Mouse (Mus musculus) hindbrain, postnatal 0 days (tissue): Measurements from ENCODE around the gene Samd5. TPM values are rescaled to one million over a fixed set of nuclear protein-coding genes. Genes with fewer than 3 reads are reported as not detected.

Experiments
- ATAC-seq: fragments of 200-750 bp; cut with Nextera tagmentation; 2 replicates; pipeline ENCODE4 v1.8.0; 2017; ENCODE audit warnings: mild to moderate bottlenecking, moderate TSS enrichment, moderate library complexity
- DNase-seq: peaks from one replicate; pipeline ENCODE4 v3.0.0-alpha.2; 2015; ENCODE audit warnings: low spot score
- H3K27ac ChIP-seq: fragments of 300-500 bp; sonication (generic); 2 replicates; pipeline ENCODE4 v1.5.1; 2014; ENCODE audit warnings: mild to moderate bottlenecking
- H3K27me3 ChIP-seq: fragments of 300-500 bp; sonication (generic); 2 replicates; pipeline ENCODE4 v1.6.1; 2014; ENCODE audit warnings: low read length, mixed read lengths; ENCODE audit not compliant: insufficient read depth
- H3K36me3 ChIP-seq: fragments of 300-500 bp; sonication (generic); 2 replicates; pipeline ENCODE4 v1.6.1; 2014; ENCODE audit warnings: low read length, mixed read lengths; ENCODE audit not compliant: insufficient read depth
- H3K4me1 ChIP-seq: fragments of 300-500 bp; sonication (generic); 2 replicates; pipeline ENCODE4 v1.6.1; 2014; ENCODE audit warnings: antibody characterized with exemption, low read length, mixed read lengths; ENCODE audit not compliant: insufficient read depth
- H3K4me2 ChIP-seq: fragments of 300-500 bp; sonication (generic); 2 replicates; pipeline ENCODE4 v1.6.1; 2014; ENCODE audit warnings: low read depth, mild to moderate bottlenecking, low read length, moderate library complexity, mixed read lengths
- H3K4me3 ChIP-seq: fragments of 300-500 bp; sonication (generic); 2 replicates; pipeline ENCODE4 v1.5.1; 2014; ENCODE audit warnings: low read length
- H3K9ac ChIP-seq: fragments of 300-500 bp; sonication (generic); replicated peaks from 2 replicates; pipeline ENCODE4 v1.6.1; 2014; ENCODE audit warnings: mild to moderate bottlenecking, low read length, moderate library complexity, mixed read lengths
- H3K9me3 ChIP-seq: fragments of 300-500 bp; sonication (generic); 2 replicates; pipeline ENCODE4 v1.6.1; 2016; ENCODE audit warnings: low read length, mixed read lengths
- CTCF ChIP-seq: IDR thresholded peaks from 2 replicates; pipeline ENCODE4 v1.5.1; 2016; ENCODE audit warnings: antibody characterized with exemption, control low read depth, low read depth
- WGBS: fragments of 180-500 bp; shearing (Covaris S2); extraction: QIAGEN DNeasy Blood & Tissue Kit; methylation state at CpG from one replicate; pipeline ENCODE4 v1.1.7; 2014; 5-methylcytosine and 5-hydroxymethylcytosine counted together
- polyA plus RNA-seq: library from polyadenylated mRNA; unstranded; fragments of >200 nt; fragmentation: Nextera tagmentation; extraction: Ambion mirVana; gene quantifications from 2 replicates; pipeline ENCODE4 v1.2.1, GENCODE M21; 2015
- total RNA-seq: library from RNA; depleted of rRNA; stranded (reverse); fragments of >200 nt; gene quantifications from 2 replicates; pipeline ENCODE4 v1.2.3, GENCODE M21; 2014

Gene Samd5
- total and polyA plus RNA-seq, 2 experiments from 2014 or later = 3.2 to 7.9 TPM

DNA sequence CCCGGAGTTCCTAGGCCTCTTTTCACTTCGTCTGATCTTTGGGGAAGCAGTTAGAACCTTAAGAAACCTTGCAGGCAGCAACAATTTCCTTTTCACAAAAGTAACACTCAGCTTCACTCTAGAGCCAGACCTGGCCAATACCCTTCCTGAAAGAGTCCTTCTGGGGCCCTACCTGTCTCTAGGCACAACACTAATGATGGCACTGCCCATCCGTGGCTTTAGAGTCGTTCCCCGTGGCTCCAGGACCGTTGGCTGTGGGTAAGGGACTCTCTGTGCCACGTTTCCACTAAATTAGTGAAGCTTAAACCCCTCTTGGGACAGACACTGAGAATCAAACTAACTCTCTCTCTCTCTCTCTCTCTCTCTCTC, 1.4 kb upstream of the Samd5 start:
- H3K9me3 ChIP-seq = no peaks in the 10 kb centered on the region
- H3K9ac ChIP-seq = no peak overlapping the region
- no peak for DNase-seq
- ATAC-seq = no peak
- H3K27ac ChIP-seq = no peak overlapping the region
- no peak for TF ChIP-seq CTCF
- peaks cover 5% of the 10 kb centered on the region for H3K4me1 ChIP-seq
- H3K27me3 ChIP-seq = no peaks in the 10 kb centered on the region
- H3K4me2 ChIP-seq = peak overlapping the region; percentile 97
- no peaks in the 10 kb centered on the region for H3K36me3 ChIP-seq
- H3K4me3 ChIP-seq = 0 out of 2 replicates have a peak overlapping the region, but pooled peaks have one; percentile 73
- 8% methylated on average over 7 of the region's 7 CpGs for WGBS

DNA sequence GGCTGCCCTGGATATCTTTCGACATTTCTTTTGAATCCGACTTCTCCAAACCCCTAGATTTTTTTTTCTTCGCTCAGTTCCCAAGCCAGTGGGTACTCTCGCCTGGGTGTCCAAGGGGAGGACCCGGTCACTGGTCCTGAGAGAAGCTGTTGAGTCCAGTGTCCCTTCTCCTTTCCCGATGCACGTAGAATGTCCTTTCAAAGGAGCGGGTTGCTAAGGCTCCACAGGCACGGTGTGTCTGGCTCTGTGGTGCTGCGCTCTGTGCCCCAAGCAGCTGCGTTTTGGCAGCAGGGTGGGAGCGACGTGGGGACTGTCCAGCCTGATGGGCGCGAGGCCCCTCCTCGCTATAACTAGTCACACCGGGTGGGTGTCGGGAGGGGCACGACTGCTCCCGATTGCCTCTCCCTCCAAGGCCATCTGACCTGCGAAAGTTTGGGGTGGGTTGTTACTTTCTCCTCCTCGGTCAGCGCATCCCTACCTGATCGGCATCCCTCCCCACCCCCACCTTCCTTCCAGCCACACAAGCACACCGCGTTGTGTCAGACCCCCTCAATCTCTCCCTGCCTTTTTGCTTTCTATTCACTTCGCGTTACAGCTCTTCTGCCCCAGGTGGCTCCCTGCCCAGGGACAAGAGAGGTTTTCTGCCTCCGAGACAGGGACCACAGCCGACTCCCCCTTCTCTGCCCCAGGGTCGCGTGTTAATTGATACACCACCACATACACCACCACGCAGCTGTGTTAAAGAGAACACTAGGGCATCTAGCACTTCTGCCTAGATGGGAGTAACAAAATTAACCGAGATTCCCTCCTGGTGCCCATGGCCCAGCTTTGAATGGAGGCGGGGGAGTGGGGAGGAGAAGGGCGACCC, 776 bp upstream of the Samd5 start:
- Histone ChIP-seq H3K27ac (peak overlapping the region; percentile 51; the same call in 1 of the 2 replicates), H3K4me3 (peak overlapping the region; percentile 73), H3K9ac (peak overlapping the region; percentile 51), H3K27me3 (no peaks in the 10 kb centered on the region), H3K36me3 (no peaks in the 10 kb centered on the region), H3K4me2 (peak overlapping the region; percentile 97), H3K4me1 (peaks cover 5% of the 10 kb centered on the region), H3K9me3 (no peaks in the 10 kb centered on the region)
- DNase-seq (peak; percentile 48), ATAC-seq (peak; percentile 46)
- WGBS = 4% methylated on average over 36 of the region's 36 CpGs
- no peak for TF ChIP-seq CTCF

DNA sequence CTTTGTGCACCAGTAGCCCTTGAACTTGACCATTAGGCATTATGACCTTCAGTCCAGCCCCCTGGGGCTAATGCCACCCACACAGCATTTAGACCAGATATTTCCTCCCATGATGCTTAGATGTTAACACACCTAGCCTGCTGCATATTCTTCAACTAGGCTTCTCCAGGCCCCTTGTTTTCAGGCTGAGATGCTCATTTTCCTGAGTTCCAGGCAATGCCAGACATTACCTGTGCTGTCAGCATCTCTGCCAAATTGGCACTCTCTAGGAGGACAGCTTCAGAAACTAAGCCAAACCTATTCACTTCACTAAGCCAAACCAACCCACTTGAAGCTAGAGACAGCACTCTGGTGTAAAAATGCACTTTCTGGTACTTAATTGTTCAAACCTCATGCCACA, 1.7 kb downstream of the Samd5 start:
- Histone ChIP-seq H3K9me3 (no peaks in the 10 kb centered on the region), H3K27ac (no peak overlapping the region), H3K36me3 (no peaks in the 10 kb centered on the region), H3K27me3 (no peaks in the 10 kb centered on the region), H3K4me1 (peaks cover 5% of the 10 kb centered on the region), H3K4me2 (peak overlapping the region; percentile 97), H3K9ac (no peak overlapping the region), H3K4me3 (peak overlapping the region; percentile 73)
- ATAC-seq = no peak
- no peak for TF ChIP-seq CTCF
- no peak for DNase-seq

DNA sequence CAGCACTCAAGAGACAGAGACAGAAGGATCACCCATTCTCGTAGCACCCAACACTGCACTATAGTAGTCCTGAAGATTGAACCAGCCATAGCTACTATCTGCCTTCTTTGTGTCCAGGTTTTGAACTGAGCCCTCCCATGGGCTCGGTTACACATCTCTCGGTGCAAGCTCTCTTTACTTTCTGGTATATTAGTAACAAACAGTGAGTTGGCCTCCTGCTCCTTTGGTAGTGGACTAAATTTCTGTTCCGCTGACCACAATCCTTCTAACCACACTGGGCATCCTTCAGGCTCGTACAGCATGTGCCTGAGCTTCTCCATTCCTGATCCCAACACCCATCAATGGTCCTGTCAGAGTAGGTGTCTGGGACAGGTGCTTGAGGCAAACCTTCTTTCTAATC, 2.3 kb downstream of the Samd5 start:
- H3K9ac ChIP-seq = no peak overlapping the region
- H3K27ac ChIP-seq = no peak overlapping the region
- ATAC-seq (no peak), DNase-seq (no peak)
- H3K9me3 ChIP-seq = no peaks in the 10 kb centered on the region
- 89% methylated on average over 5 of the region's 5 CpGs for WGBS
- no peak for TF ChIP-seq CTCF
- H3K27me3 ChIP-seq = no peaks in the 10 kb centered on the region
- H3K4me2 ChIP-seq = peak overlapping the region; percentile 97
- H3K4me3 ChIP-seq = peak overlapping the region; percentile 11; the same call in 1 of the 2 replicates
- peaks cover 5% of the 10 kb centered on the region for H3K4me1 ChIP-seq
- no peaks in the 10 kb centered on the region for H3K36me3 ChIP-seq

DNA sequence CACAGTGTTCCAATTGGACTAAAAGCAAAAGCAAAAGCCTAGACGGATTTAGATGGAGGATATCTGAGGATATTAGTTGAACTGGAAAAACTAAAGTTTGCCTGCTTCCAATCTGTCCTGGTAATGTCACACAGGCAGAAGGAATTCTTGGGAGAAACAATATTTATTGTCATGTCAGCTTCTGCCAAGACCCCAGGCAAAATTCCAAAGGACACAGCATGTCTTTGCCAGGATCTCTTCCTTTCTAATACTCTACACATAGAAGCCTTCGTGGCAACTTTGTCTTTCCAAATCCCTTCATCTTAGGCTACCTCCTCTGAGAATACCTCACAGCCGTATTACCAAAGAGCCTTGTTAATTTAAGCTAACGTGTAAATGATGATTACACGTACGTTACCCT, 4.7 kb downstream of the Samd5 start:
- Histone ChIP-seq H3K27me3 (no peaks in the 10 kb centered on the region), H3K9me3 (no peaks in the 10 kb centered on the region), H3K4me3 (no peak overlapping the region), H3K4me2 (no peak overlapping the region), H3K9ac (no peak overlapping the region), H3K36me3 (no peaks in the 10 kb centered on the region), H3K27ac (no peak overlapping the region), H3K4me1 (peaks cover 5% of the 10 kb centered on the region)
- WGBS = 62% methylated on average over 6 of the region's 6 CpGs
- no peak for TF ChIP-seq CTCF
- DNase-seq = no peak
- ATAC-seq = no peak

DNA sequence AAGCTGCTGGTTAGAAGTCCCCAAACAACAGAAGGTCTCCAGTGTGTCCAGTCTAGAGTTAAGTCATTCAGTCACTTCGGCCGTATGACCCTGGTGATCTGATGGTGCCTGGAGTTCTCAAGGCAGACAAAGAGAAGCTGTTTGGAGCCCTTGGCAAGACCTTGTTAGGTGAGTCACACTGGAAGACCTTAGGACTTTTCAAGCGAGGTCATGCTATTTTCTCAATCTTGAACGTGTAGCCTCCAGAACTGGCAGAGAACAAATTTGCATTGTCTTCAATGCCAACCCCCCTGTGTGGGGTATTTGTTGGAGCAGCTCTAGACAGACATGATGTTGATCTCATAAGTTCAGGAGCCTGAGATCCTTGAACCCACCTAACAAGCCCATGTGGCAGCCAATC, 6.2 kb downstream of the Samd5 start:
- 83% methylated on average over 4 of the region's 4 CpGs for WGBS
- Histone ChIP-seq H3K4me2 (no peak overlapping the region), H3K27me3 (no peaks in the 10 kb centered on the region), H3K9ac (no peak overlapping the region), H3K4me1 (no peaks in the 10 kb centered on the region), H3K9me3 (no peaks in the 10 kb centered on the region), H3K4me3 (no peak overlapping the region), H3K36me3 (no peaks in the 10 kb centered on the region), H3K27ac (no peak overlapping the region)
- DNase-seq (no peak), ATAC-seq (no peak)
- no peak for TF ChIP-seq CTCF

DNA sequence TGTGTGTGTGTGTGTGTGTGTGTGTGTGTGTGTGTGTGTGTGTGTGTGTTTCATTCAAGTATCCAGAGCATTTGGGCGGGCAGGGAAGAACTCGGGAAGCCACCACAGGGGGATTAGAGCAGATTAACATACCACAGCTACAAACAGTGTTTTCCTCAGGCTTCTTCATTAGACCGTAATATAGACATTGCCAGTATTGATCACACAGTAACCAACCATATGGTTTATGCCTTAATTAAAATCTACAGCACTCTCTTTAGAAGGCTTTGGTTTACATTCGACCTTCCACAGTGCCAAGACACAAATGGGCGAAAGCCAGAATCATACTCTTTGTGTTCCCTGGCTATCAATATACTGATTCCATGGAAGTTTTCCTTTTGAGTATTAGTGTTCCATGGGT, 22.1 kb downstream of the Samd5 start:
- no peak overlapping the region for H3K4me3 ChIP-seq
- no peak for TF ChIP-seq CTCF
- H3K9me3 ChIP-seq = no peaks in the 10 kb centered on the region
- no peak overlapping the region for H3K27ac ChIP-seq
- 61% methylated on average over 5 of the region's 5 CpGs for WGBS
- no peaks in the 10 kb centered on the region for H3K36me3 ChIP-seq
- no peak overlapping the region for H3K4me2 ChIP-seq
- H3K27me3 ChIP-seq = no peaks in the 10 kb centered on the region
- H3K4me1 ChIP-seq = no peaks in the 10 kb centered on the region
- ATAC-seq (no peak), DNase-seq (no peak)
- H3K9ac ChIP-seq = no peak overlapping the region
